Mouse (Mus musculus): ENCODE results near the gene BC024978. TPM values are rescaled to one million over a fixed set of nuclear protein-coding genes. Genes with fewer than 3 reads are reported as not detected.

The BC024978 gene
- polyA plus RNA-seq, 1 experiment from 2014 or later: 3.5 TPM

DNA sequence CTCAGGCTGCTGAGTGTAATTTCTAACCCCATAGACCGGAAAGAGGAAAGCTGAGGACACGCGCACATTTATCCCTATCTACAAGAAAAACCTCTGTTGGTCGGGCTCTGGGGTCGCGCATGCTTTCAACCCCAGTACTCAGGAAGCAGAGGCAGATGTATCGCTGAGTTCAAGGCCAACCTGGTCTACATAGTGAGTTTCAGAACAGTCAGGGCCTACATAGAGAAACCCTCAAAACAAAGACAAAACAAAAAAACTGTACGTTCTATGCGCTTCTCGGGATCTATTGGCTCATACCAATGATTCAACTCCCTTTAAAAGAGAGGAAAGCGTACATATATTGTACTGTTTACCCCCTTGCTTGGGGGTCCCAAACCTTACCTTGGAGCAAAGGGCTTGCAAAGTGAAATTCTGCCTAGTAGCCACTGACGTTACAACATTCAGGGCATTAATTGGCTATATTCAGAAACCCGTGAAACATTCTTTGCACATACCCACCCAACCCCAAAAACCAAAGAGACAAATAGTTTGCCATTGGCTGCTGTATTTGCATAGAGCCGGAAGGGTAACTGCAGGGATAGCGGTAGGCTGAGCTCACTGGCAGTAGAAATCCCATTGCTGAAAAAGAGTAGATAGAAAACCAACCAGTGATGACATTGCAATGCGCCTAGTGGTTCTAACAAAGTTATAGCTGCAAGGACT is 16.2 kb upstream of the BC024978 start:
- Histone ChIP-seq H3K4me1 (peaks cover 26% of the 10 kb centered on the region), H3K27me3 (ENCODE audit: low read depth, poor library complexity, severe bottlenecking) (no peaks in the 10 kb centered on the region), H3K36me3 (peaks cover 32% of the 10 kb centered on the region), H3K4me3 (peak overlapping the region; percentile 78), H3K9me3 (replicated peaks) (0 out of 2 replicates have a peak, but pooled peaks cover 3% of the 10 kb centered on the region), H3K27ac (replicated peaks) (peak overlapping the region; percentile 81)
- WGBS: 49% methylated on average over 16 of the region's 16 CpGs
- no peak for DNase-seq (ENCODE audit: low spot score)

DNA sequence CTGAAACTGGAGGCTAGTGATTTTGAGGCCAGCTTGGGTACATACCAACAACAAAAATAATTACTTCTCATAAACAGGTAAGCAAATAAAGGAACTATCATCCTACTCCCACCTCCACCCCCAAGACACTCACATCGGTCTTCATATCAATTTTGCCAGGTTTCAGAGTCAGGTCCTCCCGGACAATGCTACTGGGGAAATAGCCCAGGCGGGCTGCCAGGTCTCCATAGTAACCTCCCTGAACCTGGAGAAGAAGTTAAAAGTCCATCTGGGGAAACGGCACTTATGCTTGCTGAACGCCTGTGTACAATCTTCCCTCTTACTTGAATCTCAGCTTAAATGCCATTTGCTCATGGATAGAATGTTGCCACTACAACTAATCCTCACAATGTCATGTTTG is 15.5 kb upstream of the BC024978 start:
- Histone ChIP-seq H3K27ac (replicated peaks) (no peak overlapping the region), H3K9me3 (replicated peaks) (peaks cover 5% of the 10 kb centered on the region), H3K27me3 (ENCODE audit: low read depth, poor library complexity, severe bottlenecking) (no peaks in the 10 kb centered on the region), H3K4me3 (peak overlapping the region; percentile 78; the same call in 1 of the 2 replicates), H3K4me1 (peaks cover 26% of the 10 kb centered on the region), H3K36me3 (peaks cover 33% of the 10 kb centered on the region)
- 55% methylated on average over 5 of the region's 5 CpGs for WGBS
- DNase-seq (ENCODE audit: low spot score): no peak

DNA sequence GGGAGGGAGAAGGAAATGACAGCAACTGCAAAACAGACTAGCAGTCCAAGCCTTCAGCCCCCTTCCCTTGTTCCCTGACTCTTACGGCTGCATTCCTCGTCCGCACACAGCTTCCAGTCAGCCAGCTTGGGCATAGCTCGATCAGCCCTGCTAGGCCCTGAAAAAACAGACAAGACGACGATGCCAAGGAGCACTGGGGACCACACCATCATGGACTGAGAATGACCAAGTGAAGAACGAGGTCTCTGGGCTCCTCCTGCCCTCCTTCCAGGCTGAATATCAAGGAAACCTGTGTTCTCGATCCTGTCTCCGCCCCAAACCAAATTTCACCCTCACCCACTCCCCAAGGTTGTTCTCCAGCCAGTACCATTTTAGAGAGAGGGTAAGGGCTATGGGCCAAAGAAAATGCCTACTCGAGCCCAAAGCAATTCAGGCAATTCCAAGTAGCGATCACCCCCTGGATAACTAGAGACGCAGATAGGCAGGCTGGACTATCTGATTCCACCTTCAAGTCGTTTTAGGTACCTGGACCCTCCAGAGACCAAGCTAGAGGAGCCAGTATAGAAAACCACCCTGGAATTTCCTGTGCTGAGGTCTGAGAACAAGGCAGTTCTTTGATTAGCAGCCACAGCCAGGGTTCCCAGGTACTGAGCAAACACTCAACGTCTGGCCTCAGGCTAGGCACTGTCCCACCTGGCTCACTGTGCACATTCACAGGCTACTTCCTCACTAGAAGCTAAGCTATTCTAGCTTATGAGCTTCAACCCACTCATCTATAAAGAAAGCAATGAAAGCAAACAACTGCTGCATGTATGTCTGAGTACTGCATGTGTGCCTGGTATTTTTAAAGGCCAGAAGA is 14.5 kb upstream of the BC024978 start, which contains the start of the genes Gm21983 and Mia:
Gene Gm21983, minus strand, starts transcription at position 250 of the 859 bp plus-strand sequence.
Gene Mia, minus strand, starts transcription at position 321 of the 859 bp plus-strand sequence.
- H3K36me3 ChIP-seq: peaks cover 33% of the 10 kb centered on the region
- WGBS: 78% methylated on average over 14 of the region's 14 CpGs
- H3K27ac ChIP-seq (replicated peaks): no peak within 1 kb of the TSS
- peaks cover 26% of the 10 kb centered on the region for H3K4me1 ChIP-seq
- H3K4me3 ChIP-seq: 0 out of 2 replicates have a peak within 1 kb of the TSS, but pooled peaks have one; percentile 78
- no peaks in the 10 kb centered on the region for H3K27me3 ChIP-seq (ENCODE audit: low read depth, poor library complexity, severe bottlenecking)
- peaks cover 10% of the 10 kb centered on the region for H3K9me3 ChIP-seq (replicated peaks)
- DNase-seq (ENCODE audit: low spot score): no peak

DNA sequence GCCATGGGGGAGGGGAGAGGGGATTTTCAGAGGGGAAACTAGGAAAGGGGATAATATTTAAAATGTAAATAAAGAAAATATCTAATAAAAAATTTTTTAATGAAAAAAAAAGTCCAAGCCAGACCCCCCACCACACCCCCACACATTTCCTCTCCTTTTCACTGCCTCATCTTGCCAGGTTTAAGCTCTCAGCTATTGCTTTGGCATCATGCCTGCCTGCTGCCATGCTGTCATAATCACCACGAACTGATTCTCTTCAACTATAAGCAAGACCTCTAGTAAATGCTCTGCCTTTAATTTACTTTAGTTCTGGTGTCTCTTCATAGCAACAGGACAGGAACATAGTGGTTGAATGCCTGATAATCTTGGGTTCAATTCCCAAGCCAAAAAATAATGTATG is 13.1 kb upstream of the BC024978 start:
- H3K27ac ChIP-seq (replicated peaks): no peak overlapping the region
- peaks cover 26% of the 10 kb centered on the region for H3K4me1 ChIP-seq
- no peak overlapping the region for H3K4me3 ChIP-seq
- H3K36me3 ChIP-seq: peaks cover 48% of the 10 kb centered on the region
- WGBS: 90% methylated on average over 1 of the region's 1 CpGs
- no peaks in the 10 kb centered on the region for H3K27me3 ChIP-seq (ENCODE audit: low read depth, poor library complexity, severe bottlenecking)
- peaks cover 10% of the 10 kb centered on the region for H3K9me3 ChIP-seq (replicated peaks)
- DNase-seq (ENCODE audit: low spot score): no peak

DNA sequence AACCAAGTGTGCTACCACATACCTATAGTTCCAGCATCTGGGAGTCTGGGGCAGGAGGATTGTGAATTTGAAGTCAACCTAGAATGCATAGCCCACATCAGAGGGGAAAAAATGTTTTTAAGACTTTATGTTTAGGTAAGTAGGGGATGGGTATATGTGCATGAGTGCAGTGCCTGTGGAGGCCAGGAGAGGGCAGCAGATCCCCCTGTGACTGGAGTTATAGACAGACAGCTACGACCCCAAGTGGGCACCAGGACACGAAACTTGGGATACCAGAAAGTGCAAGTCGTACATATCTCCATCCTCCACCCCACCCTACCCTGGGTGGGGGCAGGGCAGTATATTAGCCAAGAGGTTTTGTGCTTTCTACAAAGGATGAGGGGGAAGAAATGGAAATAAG is 10.6 kb upstream of the BC024978 start:
- WGBS: 78% methylated on average over 3 of the region's 3 CpGs
- H3K9me3 ChIP-seq (replicated peaks): peaks cover 7% of the 10 kb centered on the region
- no peaks in the 10 kb centered on the region for H3K27me3 ChIP-seq (ENCODE audit: low read depth, poor library complexity, severe bottlenecking)
- H3K4me3 ChIP-seq: no peak overlapping the region
- no peak overlapping the region for H3K27ac ChIP-seq (replicated peaks)
- DNase-seq (ENCODE audit: low spot score): peak; percentile 61
- peaks cover 9% of the 10 kb centered on the region for H3K4me1 ChIP-seq
- peaks cover 72% of the 10 kb centered on the region for H3K36me3 ChIP-seq

DNA sequence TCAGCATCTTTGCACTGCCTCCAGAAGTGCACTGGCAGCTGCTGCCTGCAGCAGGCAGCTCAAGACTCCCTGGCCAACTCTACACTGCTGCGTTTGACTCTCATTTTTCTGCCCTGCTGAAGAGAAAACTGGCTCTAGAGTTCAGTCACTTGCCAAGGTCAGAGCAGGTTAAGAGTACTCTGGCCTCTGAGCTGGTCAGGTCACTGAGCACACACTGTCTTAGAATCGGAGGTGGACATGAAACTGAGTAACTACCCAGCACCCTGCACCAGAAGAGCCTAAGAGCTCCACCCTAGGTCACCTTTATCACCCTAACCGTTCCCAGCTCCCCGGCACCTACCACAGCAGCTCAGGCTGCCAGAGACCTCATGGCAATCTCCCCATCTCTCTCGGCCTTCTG is 9.6 kb upstream of the BC024978 start:
- Histone ChIP-seq H3K27me3 (ENCODE audit: low read depth, poor library complexity, severe bottlenecking) (no peaks in the 10 kb centered on the region), H3K4me3 (no peak overlapping the region), H3K36me3 (peaks cover 83% of the 10 kb centered on the region), H3K9me3 (replicated peaks) (peaks cover 7% of the 10 kb centered on the region), H3K4me1 (peaks cover under 1% of the 10 kb centered on the region; the same call in 1 of the 2 replicates), H3K27ac (replicated peaks) (no peak overlapping the region)
- DNase-seq (ENCODE audit: low spot score): no peak
- WGBS: 94% methylated on average over 5 of the region's 5 CpGs

DNA sequence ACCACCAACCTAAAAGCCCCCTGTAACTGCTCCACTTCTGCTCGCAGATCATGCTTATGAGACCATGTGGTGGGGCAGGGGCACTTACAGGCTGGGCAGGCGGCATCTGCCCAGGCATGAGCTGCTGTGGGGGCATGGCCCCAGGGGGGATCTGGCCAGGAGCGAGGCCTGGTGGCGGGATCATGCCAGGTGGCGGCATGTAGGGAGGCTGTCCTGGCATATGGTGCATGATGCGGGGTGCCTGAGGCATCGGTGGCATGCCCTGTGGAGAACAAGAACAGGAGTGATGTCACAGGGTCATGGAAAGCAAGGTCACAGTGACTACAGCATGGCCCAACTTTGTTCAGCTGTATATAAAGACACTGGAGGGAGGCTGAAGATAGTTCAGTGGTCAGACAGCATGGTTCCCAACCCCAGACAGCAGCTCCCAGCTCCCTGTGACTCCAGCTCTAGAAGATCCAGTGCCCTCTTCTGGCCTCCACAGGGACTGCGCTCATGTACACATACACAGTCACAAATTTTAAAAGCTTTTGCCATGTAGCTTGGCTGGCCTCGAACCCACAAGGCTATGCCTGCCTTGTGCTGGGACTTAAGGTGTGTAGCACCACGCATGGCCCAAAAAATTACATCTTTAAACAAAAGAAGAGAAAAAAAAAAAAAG is 6.2 kb upstream of the BC024978 start:
- Histone ChIP-seq H3K27ac (replicated peaks) (no peak overlapping the region), H3K9me3 (replicated peaks) (peaks cover 7% of the 10 kb centered on the region), H3K27me3 (ENCODE audit: low read depth, poor library complexity, severe bottlenecking) (no peaks in the 10 kb centered on the region), H3K4me1 (peaks cover 10% of the 10 kb centered on the region), H3K4me3 (no peak overlapping the region), H3K36me3 (peaks cover 99% of the 10 kb centered on the region)
- 96% methylated on average over 10 of the region's 10 CpGs for WGBS
- DNase-seq (ENCODE audit: low spot score): no peak

DNA sequence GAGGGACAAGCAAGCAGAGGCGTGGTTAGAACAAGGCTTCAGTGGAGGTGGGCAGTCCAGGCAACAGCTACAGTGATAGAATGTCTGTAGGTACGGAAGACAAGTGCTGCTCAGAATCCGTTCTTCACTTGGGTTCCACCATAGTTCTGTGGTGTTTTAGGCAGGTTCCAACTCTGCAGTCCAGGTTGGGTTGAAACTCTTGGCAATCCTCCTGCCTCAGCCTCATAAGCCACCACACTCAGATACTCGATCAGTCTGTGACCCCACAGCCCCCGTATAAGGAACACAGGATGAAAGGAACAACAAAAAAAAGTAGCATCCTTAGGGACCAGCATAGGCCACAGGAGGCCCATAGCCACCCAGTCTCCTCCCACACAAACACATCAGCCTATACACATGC is 3.1 kb upstream of the BC024978 start:
- no peak for DNase-seq (ENCODE audit: low spot score)
- Histone ChIP-seq H3K4me1 (peaks cover 25% of the 10 kb centered on the region), H3K27me3 (ENCODE audit: low read depth, poor library complexity, severe bottlenecking) (no peaks in the 10 kb centered on the region), H3K36me3 (peaks cover 79% of the 10 kb centered on the region), H3K27ac (replicated peaks) (no peak overlapping the region), H3K4me3 (no peak overlapping the region), H3K9me3 (replicated peaks) (no peaks in the 10 kb centered on the region; the same call in 1 of the 2 replicates)
- WGBS: 97% methylated on average over 5 of the region's 5 CpGs

DNA sequence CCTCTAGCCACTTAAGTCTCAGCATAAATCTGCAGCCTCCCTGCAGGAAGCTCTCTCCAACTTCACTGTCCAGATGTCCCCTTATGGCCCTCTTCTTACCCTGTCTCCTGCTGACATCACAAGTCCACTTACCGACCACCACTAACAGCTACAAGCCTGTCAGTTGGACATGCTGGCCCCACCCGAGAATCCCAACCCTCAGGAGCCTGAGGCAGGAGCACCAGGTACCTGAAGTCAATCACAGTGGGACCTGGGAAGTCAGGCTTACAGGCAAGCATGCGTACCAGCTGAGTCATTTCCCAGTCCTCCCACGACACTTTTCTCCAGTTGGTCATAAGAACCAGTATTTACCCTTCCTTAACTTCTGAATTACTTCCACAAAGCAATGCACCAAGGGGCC is 1.9 kb upstream of the BC024978 start:
- WGBS: 87% methylated on average over 4 of the region's 4 CpGs
- no peaks in the 10 kb centered on the region; the same call in 1 of the 2 replicates for H3K9me3 ChIP-seq (replicated peaks)
- H3K4me1 ChIP-seq: peaks cover 25% of the 10 kb centered on the region
- H3K4me3 ChIP-seq: peak overlapping the region; percentile 73
- H3K27me3 ChIP-seq (ENCODE audit: low read depth, poor library complexity, severe bottlenecking): no peaks in the 10 kb centered on the region
- H3K27ac ChIP-seq (replicated peaks): no peak overlapping the region
- no peak for DNase-seq (ENCODE audit: low spot score)
- peaks cover 70% of the 10 kb centered on the region for H3K36me3 ChIP-seq

DNA sequence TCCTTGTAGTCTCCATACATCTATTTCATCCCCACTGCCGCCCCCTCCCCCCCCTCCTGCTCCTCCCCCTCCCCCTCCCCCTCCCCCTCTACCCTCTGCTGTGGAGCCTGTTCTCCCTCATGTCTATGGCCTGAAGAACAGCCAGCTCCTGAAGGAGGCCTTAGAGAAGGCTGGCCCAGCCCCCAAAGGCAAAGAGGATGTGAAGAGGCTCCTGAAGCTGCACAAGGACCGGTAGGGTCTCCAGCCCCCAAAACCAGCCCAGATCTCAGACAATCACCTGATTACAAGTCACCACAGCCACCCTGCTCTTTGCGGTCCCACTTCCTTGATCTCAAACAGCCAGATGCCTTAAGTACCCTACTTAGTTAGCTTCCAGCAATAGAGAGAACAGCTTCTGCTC is 1.6 kb downstream of the BC024978 start:
- 92% methylated on average over 3 of the region's 3 CpGs for WGBS
- Histone ChIP-seq H3K27ac (replicated peaks) (0 out of 2 replicates have a peak overlapping the region, but pooled peaks have one; percentile 17), H3K4me1 (peaks cover 25% of the 10 kb centered on the region), H3K4me3 (peak overlapping the region; percentile 73; the same call in 1 of the 2 replicates), H3K36me3 (peaks cover 53% of the 10 kb centered on the region), H3K9me3 (replicated peaks) (no peaks in the 10 kb centered on the region), H3K27me3 (ENCODE audit: low read depth, poor library complexity, severe bottlenecking) (no peaks in the 10 kb centered on the region)
- DNase-seq (ENCODE audit: low spot score): no peak

DNA sequence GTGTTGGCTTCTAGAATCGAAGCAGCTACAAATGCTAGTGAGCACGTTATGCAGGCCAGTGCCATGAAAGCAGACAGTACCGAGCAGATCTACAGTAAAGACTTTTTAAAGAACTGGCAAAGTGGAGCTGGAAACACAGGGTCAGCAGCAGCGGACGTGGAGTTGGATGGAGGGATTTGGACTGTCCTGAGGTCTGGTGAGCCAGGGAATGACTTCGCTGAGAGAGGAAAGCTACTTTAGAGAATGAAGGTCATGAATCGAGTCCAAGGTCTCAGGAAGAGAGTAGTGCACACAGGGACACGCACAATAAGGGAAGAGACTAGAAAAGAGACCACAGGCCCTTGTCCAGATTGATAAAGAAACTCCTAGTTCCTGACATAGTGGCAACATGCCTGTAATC is 2.1 kb downstream of the BC024978 start:
- no peaks in the 10 kb centered on the region for H3K27me3 ChIP-seq (ENCODE audit: low read depth, poor library complexity, severe bottlenecking)
- peak overlapping the region; percentile 73; the same call in 1 of the 2 replicates for H3K4me3 ChIP-seq
- H3K9me3 ChIP-seq (replicated peaks): no peaks in the 10 kb centered on the region
- H3K36me3 ChIP-seq: peaks cover 53% of the 10 kb centered on the region
- no peak overlapping the region for H3K27ac ChIP-seq (replicated peaks)
- 93% methylated on average over 8 of the region's 8 CpGs for WGBS
- DNase-seq (ENCODE audit: low spot score): no peak
- peaks cover 25% of the 10 kb centered on the region for H3K4me1 ChIP-seq

DNA sequence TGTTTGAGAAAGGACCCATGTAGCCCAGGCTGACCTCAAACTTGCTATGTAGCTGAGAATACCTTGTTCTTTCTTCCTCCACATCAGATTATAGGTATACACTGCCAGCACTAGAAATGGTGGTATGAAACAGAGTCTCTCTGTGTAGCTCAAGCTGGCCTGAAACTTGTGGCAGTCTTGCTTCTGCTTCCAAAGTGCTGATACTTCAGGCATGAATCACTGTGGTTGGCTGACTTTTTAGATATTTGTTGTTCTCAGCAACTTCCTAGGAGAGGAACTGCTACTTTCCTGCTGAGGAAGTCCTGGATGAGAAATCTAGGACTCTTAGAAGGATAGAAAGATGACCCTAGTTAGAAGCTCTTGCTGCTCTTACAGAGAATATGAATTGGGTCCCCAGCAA is 2.8 kb downstream of the BC024978 start:
- Histone ChIP-seq H3K27ac (replicated peaks) (no peak overlapping the region), H3K27me3 (ENCODE audit: low read depth, poor library complexity, severe bottlenecking) (no peaks in the 10 kb centered on the region), H3K36me3 (peaks cover 53% of the 10 kb centered on the region), H3K9me3 (replicated peaks) (no peaks in the 10 kb centered on the region), H3K4me1 (peaks cover 25% of the 10 kb centered on the region), H3K4me3 (no peak overlapping the region)
- DNase-seq (ENCODE audit: low spot score): no peak

All from midbrain, embryonic 10.5 days (tissue).